Mouse (Mus musculus): ENCODE measurements at regions not wholly inside any gene's neighbourhood (a gene's known extent, or its start where the extent isn't known, plus 50 kb on each side); places are given as distances from the start of the nearest gene placed in this dataset.

- TF ChIP-seq CTCF (IDR thresholded peaks at IDR 0.05; ENCODE audit: control insufficient read depth, insufficient read depth, insufficient replicate concordance, low read depth, low read length) (no peak), POLR2A (IDR thresholded peaks at IDR 0.05; ENCODE audit: control insufficient read depth, low read depth, low read length) (no peak)
These were observed 198.6 kb upstream of the Ppargc1a start for GRCm38 (mm10) chr5:51766111-51766510.
